Mouse (Mus musculus): ENCODE measurements around the gene Reps2. TPM values are rescaled to one million over a fixed set of nuclear protein-coding genes. Genes with fewer than 3 reads are reported as not detected.

Reps2 gene
- total RNA-seq (2021) = 1 to 10 TPM; 1.3 to 3.0 TPM
- long read RNA-seq, experiment 1 = 0 reads
- long read RNA-seq, experiment 2 = 0 reads

DNA sequence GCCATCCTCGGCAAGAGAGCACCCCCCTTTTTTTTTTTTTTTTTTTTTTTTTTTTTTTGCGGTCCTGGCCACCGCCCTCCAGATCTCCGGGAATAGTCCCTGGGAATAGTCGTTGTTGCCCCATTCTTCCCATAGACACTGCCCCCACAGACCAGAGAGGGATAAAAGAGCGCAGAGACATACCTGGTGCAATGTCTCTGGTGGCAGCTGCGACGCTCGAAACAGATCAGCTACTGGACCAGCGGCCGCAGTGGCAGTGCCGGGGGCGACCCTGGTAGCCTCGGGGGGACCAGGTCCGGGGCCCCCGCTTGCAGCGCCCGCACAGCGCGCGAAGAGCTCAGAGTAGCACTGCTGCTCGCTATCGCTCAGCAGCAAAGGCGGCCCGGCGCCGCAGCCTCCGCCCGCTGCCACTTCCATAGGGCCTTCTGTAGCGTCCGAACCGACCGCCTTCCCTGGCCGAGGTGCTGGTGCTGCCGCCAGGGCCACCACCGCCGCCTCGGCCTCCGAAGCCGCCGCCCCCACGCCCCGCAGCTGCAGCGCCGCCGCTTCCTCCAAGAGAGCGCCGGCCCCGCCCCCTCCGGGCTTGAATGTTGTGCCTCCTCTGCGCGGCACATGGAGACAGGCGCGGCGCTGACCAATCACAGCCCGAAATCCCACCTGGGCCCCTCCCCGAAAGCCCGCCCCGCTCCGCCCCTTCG, at the start of gene Reps2:
Reps2 (minus strand) TSS at position 559 of the 698 bp plus-strand sequence.
- peak; percentile 67 to 74 for DNase-seq
- intact Hi-C loops (cut with DNase I) = no loop called here

DNA sequence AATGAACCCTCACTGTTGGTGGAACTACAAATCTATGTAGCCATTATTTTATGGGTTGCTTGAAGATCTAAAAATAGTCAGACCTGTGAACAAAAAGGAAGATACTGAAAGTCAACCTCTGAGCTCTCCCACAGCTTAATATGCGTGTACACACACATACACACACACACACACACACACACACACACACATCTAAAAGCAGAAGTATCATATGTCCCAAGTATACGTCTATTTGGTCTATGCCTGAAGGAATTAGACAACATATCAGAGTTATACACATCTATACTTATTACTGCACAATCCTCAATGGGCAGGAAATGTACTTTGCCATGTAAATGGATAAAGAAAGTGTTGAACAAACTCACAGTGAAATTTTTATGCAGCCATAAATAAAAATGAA, 47.8 kb upstream of the Reps2 start:
- intact Hi-C loops (cut with DNase I) = no loop called here
- DNase-seq = no peak

DNA sequence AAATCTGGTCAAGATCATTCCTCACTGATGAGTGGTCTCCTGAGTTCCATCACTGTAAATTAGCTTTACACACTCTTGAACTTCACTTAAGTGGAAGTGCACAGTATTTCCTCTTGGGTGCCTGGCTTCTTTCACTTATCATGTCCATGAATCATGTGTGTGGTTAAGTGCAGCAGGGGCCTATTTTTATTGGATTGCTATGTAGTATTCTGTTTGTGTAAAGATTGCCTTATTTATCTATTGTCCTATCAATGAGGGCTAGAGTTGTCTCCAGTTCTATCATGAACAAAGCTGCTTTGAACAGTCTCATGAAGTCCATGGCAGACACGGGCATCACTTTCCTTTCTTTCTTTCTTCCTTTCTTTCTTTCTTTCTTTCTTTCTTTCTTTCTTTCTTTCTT, 41.9 kb upstream of the Reps2 start:
- intact Hi-C loops (cut with DNase I) = no loop called here
- DNase-seq = no peak

DNA sequence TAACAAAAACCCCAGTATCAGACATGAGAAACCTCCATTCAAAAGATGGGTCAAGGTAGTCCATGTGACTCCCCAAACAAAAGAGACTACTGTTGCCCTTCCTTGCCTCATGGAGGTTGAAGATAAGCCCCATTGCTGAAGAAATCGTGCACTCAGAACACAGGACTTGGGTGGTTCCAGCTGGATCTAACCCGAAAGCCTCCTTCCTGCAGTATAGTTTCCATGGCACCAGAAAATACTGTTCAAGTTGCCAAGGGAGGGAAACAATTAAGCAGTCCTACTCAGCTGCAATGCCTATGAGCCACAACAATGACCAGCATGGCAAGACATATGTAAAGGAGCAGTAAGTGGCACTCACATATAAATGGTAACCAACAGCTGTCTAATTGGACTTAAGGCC, 36.1 kb upstream of the Reps2 start:
- intact Hi-C loops (cut with DNase I) = no loop called here
- no peak for DNase-seq

DNA sequence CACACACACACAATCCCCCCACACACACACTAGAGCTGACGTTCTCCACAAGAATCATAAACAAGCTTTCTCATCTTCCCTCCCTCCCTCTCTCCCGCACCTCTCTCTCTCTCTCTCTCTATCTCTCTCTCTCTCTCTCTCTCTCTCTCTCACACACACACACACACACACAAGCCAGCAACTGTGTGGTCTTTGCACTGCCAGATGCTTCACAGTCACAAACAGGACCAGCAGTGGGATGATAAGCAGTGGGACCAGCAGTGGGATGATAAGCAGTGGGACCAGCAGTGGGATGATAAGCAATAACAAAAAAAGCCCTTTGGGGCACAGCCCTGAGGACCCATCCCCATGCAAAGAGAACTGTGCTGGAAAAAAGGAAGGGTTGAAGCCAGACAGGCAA, 35.4 kb upstream of the Reps2 start:
- intact Hi-C loops (cut with DNase I) = no loop called here
- DNase-seq = no peak

DNA sequence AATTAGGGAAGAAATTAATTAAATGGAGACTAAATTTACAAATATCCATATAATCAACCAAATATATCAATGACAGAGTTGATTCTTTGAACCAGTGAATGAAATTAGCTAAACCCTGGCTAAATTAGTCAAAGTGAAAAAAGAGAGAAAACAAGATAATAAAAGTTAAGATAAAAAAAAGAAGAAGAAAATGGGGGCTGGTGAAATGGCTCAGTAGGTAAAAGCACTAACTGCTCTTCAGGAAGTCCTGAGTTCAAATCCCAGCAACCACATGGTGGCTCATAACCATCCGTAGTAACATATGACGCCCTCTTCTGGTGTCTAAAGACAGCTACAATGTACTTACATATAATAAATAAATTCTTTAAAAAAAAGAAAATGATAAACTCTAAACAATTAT, 22.7 kb upstream of the Reps2 start:
- intact Hi-C loops (cut with DNase I) = no loop called here
- DNase-seq = no peak

DNA sequence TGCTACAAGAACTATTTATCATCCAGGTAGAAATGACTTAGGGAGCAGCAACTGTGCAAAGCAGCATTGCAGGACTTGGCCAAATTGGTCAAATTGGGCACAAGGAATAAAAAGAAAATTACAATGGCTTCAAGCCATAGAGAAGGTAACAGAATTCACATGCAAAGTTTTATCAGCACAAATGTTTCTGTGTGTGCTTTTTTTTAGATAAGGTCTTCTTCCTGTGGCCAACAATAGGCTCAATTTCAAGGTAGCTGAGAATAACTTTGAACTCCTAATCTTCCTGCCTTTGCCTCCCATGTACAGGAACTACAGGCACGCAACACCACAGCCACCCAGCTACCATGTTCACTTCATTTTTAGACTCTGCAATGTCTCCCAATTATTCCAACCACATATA, 16.7 kb upstream of the Reps2 start:
- DNase-seq = no peak
- intact Hi-C loops (cut with DNase I) = no loop called here

DNA sequence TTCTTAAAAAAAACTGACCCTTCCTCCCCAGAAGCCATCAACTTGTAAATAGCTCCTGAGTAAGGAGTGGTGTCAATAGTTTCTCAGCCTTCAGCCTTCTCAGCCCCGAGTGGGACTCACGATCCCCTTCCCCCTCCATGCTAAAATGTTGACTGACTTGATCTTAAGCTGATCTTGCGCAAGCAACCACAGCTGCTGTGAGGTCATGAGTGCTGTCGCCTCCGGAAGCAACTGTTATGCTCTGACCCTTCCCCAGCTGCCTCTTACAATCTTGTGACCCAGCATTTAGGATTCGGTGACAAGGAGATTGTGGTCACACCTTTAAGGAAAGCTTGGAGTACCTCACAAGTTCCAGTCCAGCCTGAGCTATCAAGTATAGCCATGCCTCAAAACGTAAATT, 10.1 kb upstream of the Reps2 start:
- intact Hi-C loops (cut with DNase I) = no loop called here
- no peak for DNase-seq

DNA sequence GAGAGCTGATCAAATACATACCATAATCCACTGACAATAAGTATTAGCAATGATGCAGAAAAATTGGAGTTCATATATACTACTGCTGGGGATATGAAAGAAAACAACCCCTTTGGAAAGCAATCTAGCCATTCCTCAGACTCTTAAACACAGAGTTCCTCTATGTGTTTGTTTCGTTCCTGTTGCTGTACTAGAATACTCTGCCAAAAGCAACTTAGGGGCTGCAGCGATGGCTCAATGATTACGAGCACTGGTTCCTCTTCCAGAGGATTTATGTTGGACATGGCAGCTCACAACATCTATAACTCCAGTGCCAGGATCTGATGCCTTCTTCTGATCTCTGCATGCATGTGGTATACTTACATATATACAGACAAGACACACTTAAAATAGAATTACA, 9.0 kb upstream of the Reps2 start:
- no peak for DNase-seq
- intact Hi-C loops (cut with DNase I) = no loop called here

DNA sequence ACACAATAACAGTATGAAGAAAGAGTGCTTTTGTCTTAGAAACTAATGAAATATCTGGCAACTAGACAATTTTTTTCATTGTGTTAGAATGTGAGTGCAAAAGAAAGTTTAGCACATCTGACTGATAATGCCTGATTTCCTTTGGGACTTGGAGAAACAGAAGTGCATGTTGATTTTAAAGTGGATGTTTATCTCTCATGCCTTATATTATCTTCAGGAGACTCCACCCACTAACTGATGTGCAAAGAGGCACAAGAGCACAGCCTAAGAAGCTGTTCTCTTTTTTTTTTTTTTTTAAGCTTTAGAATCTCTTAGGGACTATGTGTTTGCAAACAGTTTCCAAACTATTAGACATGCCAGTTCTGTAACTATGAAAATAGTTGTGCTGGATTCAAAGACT, 7.7 kb upstream of the Reps2 start:
- no peak for DNase-seq
- intact Hi-C loops (cut with DNase I) = no loop called here

DNA sequence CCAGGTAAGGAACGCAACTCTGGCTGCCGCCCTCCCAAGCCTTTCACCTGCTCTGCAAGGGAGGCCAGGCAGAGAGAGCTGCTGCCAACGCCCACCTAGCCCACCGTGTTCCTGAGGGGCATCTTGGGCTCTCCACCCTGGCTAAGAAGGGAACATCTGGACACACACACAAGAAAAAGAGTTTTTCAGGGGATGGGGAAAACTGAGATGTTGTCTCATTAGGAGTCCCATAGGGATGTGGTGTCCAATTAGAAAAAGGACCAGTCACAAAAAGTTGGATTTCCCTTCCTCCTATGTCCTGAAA, 292 bp upstream of the Reps2 start:
- DNase-seq = no peak

DNA sequence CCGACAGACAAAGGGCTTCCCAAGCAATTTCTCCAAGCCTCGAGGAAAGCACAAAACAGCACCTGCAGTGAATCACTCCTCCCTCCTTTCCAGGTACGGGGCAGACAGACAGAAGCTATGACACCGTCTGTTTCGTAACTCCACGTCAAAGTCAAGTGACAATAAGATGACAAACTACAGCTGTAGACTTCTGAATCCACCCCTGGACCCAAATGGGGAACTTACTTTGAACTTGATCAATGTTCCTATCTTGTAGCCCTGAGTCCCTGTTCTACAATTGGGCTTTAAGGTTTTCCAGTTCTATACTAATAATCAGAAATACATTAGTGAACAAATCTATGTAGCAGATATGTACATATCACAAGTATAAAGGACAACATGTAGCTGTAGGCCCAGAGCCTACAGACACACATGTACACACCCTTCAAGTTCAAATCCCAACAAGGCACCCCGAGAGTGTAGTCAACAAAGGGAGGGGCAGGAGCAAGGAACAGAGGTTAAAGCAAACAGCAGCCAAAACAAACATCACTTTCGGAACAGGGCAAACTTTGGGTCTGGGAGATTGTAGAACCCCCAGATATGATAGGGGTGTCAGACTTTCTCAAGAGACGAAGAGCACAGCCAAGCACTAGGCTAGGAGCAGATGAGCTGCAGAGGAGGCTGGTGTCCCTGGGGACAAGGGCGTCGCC, 903 bp downstream of the Reps2 start:
- intact Hi-C loops (cut with DNase I) = no loop called here
- DNase-seq = peak in 1 of 2 experiments; percentile 5

More for the DNA sequence above, 292 bp upstream of the Reps2 start:
- intact Hi-C loops (cut with DNase I) = no loop called here

DNA sequence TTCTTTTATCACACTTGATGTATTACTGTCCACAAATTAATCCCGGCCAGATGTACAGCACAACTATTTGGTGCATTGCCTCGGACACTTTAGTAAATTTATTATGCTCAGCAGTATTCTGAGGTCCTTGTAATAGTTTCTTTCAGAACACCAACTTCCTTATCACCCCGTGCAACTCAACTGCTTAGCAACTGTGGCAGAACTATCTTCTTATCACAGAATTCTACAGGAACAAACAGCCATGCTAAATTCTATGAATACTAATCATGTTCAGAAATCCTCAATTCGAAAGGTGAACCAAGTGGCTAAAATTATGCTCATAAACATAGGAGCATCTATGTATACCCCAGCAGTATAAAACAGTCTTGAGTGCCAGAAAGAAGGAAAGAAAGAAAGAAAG, 1.7 kb downstream of the Reps2 start:
- intact Hi-C loops (cut with DNase I) = no loop called here
- DNase-seq = no peak

DNA sequence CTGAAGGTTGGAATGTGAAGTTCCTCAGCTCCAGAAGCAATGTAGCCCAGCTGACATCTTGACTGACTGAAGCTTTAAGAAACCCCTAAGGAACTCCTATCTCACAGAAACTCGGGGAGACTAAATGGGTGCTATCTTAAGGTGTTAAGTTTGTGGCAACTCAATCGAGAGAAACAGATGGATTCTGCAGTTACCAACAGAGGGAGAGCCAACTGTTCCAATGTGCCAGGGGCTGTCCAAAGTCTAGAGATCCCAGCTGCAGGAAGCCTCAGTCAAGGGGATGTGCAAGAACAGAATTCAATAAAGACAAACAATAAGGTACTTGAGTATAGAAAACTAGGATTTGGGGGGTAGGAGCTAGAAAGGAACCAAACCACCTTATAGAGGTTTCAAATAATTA, 8.3 kb downstream of the Reps2 start:
- intact Hi-C loops (cut with DNase I) = no loop called here
- no peak for DNase-seq

DNA sequence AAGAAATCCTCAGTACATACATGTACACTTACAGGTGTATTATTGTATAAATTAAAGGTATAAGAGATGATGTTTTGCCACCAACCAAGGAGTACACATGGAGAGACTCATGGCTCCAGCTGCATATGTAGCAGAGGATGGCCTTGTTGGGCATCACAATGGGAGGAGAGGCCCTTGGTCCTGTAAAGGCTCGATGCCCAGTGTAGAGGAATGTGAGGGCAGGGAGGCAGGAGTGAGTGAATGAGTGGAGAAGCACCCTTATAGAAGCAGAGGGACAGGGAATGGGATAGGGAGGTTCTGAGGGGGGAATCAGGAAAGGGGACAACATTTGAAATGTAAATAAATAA, 21.4 kb downstream of the Reps2 start:
- no peak for DNase-seq
- intact Hi-C loops (cut with DNase I) = no loop called here

DNA sequence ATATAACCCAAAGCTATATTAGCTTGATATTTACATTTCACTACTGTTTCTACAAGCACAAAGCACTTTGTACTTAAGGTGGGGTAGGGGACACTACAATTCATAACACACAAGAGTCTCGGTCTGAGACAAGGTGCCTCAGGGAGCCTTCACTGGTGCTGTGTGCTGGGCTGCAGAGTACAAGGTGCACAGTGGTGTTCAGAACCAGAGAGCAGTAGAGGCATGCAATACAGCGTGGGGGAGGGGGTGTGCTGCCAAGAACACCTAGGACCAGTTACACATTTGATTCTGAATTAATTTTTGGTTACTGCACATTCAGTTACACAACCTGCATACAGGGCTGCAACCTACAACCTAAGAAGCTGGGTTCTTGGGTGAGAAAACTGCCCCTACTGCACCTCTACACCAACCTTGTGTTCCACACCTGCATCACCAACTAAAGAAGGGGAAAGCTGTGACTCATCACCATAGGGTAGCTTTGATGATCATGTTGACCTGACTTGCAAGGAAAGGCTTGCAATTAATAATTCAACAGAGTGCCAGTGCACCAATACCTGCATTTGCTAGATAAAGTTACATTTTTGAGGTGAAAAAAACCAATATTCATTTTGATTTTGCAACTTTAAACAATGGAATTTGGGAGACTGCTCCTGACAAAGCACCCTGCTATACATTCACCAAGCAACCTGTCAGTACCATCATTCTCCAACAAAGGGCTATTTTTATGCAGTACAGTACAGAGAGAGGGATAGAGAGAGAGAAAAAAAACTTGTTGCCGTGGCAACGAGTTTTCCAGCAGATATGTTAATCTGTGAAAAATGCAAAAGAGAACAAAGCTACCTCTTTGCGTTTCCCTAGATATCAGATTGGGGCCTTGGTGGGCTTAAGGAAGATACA, 22.0 kb downstream of the Reps2 start:
- intact Hi-C loops (cut with DNase I) = no loop called here

DNA sequence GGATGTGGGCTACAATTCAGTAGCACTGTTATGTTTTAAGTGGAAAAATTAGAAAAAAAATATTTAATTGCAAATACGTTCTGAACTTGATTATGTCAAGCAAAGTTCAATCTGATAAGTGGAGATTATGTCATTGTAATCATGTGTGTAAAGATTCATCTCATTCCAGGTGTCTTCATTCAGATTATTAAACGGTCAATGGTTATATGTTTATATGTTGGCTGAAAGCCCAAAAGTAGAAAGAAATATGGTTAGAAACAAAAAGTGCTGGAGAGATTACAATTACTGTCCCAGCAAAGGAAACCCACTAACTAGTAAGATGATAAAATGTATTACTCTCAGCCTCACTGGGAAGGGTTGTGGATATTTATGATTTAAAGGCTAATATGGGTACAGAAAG, 23.7 kb downstream of the Reps2 start:
- no peak for DNase-seq
- intact Hi-C loops (cut with DNase I) = no loop called here

More for the DNA sequence above, 22.0 kb downstream of the Reps2 start:
- no peak for DNase-seq

DNA sequence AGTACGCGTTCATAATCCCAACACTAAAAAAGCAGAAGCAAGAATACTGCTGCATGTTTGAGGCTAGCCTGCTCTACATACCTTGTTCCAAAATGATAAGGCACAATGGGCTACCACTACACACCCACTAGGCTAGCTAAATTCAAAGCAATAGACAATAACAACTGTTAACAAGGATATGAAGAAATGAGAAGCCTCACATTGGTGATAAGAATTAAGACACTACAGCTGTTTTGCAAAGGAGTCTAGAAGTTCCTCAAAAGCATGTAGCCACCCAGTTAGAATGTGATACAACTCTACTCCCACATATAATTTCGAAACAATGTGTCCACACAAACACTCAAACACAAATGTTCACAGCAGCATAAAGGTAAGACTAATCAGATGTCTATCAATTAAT, 24.9 kb downstream of the Reps2 start:
- no peak for DNase-seq
- intact Hi-C loops (cut with DNase I) = no loop called here

DNA sequence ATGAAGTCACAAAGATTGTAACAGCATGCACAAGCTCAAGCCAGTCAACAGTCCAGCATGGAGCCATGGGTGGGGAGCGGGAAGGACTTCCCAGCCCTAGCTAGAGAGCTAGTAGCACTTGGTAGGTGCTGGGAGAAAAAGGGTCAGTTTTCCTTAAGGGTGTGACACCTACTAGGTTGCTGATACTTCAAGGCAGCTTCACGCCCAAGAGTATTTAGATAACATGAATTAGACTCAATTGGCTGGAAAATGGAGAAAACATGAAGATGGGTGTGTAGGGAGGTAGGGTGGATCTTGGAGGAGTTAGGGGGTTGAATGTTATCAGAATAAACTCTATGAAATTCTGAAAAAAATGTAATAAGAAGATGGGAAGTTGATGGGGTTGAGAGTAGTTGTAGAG, 37.3 kb downstream of the Reps2 start:
- intact Hi-C loops (cut with DNase I) = no loop called here

DNA sequence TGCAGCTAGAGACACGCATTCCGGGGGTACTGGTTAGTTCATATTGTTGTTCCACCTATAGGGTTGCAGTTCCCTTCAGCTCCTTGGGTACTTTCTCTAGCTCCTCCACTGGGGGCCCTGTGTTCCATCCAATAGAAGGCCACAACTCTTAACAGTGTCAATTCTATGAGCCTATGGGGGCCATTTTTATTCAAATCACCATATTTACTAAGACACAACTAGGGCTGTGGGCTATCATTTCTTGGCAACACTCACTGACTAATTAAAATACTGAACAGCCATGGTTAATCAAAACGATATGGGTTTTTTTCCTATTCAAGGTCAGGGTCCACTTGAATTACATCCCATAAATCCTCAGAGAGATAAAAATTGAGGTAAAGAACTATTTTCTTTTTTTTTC, 43.8 kb downstream of the Reps2 start:
- intact Hi-C loops (cut with DNase I) = no loop called here
- no peak for DNase-seq

More for the DNA sequence above, 37.3 kb downstream of the Reps2 start:
- no peak for DNase-seq

DNA sequence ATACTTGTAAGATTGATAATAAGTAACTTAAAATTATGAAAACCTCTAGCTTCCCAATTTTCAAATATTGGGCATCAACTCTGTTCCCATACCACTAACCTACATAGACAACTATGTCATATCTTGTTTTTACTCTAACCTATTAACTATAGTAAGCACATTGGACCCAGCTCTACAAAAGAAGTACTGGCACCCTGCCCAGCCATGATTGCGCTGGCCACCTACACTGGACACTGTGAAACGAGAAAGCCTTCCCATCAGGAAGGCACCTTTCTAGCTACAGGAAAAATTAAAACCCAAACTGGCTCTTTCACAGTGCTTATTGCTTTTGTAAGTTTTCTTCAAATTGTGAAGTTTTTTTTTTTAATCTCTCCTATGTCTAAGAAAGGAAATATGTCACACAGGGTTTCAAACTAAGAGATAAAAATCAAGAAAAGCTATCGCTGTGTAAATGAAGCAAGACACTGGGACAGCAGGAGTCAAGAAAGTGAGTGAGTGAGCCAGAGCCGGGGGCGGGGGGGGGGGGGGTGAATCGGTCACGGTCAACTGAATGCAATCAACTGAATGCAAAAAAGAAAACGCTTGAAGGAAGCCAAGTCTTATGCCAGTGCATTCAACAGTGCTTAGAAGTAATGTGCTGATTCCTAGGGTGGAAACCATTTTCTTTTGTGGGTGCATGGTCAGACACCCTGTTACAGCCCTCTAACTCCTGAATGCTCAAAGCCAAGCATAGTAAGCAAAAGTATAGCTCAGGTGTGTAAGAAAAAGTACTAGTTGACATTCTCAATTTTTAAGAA, 52.2 kb downstream of the Reps2 start:
- DNase-seq = peak; percentile 1 to 2
- intact Hi-C loops (cut with DNase I) = no loop called here

Data from heart, postnatal 14 days (tissue).